Mouse (Mus musculus) forebrain, embryonic 11.5 days (tissue): ENCODE data around the gene Plcl1. TPM values are rescaled to one million over a fixed set of nuclear protein-coding genes. Genes with fewer than 3 reads are reported as not detected.

Source experiments
- ATAC-seq: fragments of 200-750 bp; cut with Nextera tagmentation; replicated peaks from 2 replicates; pipeline ENCODE4 v1.8.0; 2017; ENCODE audit warnings: moderate TSS enrichment; ENCODE audit not compliant: low FRiP score
- DNase-seq: peaks from one replicate; pipeline ENCODE4 v3.0.0-alpha.2; 2017; ENCODE audit warnings: low spot score
- H3K27ac ChIP-seq: fragments of 300-500 bp; sonication (generic); 2 replicates; pipeline ENCODE4 v1.5.1; 2014; ENCODE audit warnings: low read depth, low read length
- H3K27me3 ChIP-seq: fragments of 300-500 bp; sonication (generic); 2 replicates; pipeline ENCODE4 v1.6.1; 2014; ENCODE audit warnings: mild to moderate bottlenecking, low read length, mixed read lengths; ENCODE audit not compliant: control insufficient read depth, insufficient read depth
- H3K36me3 ChIP-seq: fragments of 300-500 bp; sonication (generic); 2 replicates; pipeline ENCODE4 v1.6.1; 2014; ENCODE audit warnings: mild to moderate bottlenecking, low read length, moderate library complexity, mixed read lengths; ENCODE audit not compliant: control insufficient read depth, insufficient read depth
- H3K4me1 ChIP-seq: fragments of 300-500 bp; sonication (generic); replicated peaks from 2 replicates; pipeline ENCODE4 v1.6.1; 2014; ENCODE audit warnings: low read length, mixed read lengths; ENCODE audit not compliant: control insufficient read depth, insufficient read depth
- H3K4me2 ChIP-seq: fragments of 300-500 bp; sonication (generic); 2 replicates; pipeline ENCODE4 v1.6.1; 2014; ENCODE audit warnings: low read depth, mild to moderate bottlenecking, low read length, moderate library complexity, mixed read lengths; ENCODE audit not compliant: severe bottlenecking
- H3K4me3 ChIP-seq: fragments of 300-500 bp; sonication (generic); 2 replicates; pipeline ENCODE4 v1.5.1; 2014; ENCODE audit warnings: low read depth, low read length
- H3K9ac ChIP-seq: fragments of 300-500 bp; sonication (generic); 2 replicates; pipeline ENCODE4 v1.6.1; 2014; ENCODE audit warnings: low read length
- H3K9me3 ChIP-seq: fragments of 300-500 bp; sonication (generic); 2 replicates; pipeline ENCODE4 v1.6.1; 2016; ENCODE audit warnings: low read length, mixed read lengths; ENCODE audit not compliant: control insufficient read depth
- WGBS: fragments of 180-500 bp; shearing (Covaris S2); extraction: QIAGEN DNeasy Blood & Tissue Kit; methylation state at CpG from one replicate; pipeline ENCODE4 v1.1.7; 2014; 5-methylcytosine and 5-hydroxymethylcytosine counted together
- polyA plus RNA-seq: library from polyadenylated mRNA; unstranded; fragments of >200 nt; fragmentation: Nextera tagmentation; extraction: Ambion mirVana; gene quantifications from 2 replicates; pipeline ENCODE4 v1.2.1, GENCODE M21; 2014

The Plcl1 gene
- polyA plus RNA-seq, 1 experiment from 2014 or later: 2.2 TPM

- Histone ChIP-seq H3K4me3 (no peak overlapping the region), H3K27me3 (no peaks in the 10 kb centered on the region), H3K4me2 (no peak overlapping the region), H3K36me3 (no peaks in the 10 kb centered on the region), H3K9me3 (no peaks in the 10 kb centered on the region), H3K9ac (no peak overlapping the region), H3K27ac (no peak overlapping the region), H3K4me1 (no peaks in the 10 kb centered on the region)
- under 1% methylated on average over 3 of the region's 3 CpGs for WGBS
- DNase-seq (no peak), ATAC-seq (no peak)
Measured at GRCm38 (mm10) chr1:55404439-55404838, 1.3 kb upstream of the Plcl1 start.

DNA sequence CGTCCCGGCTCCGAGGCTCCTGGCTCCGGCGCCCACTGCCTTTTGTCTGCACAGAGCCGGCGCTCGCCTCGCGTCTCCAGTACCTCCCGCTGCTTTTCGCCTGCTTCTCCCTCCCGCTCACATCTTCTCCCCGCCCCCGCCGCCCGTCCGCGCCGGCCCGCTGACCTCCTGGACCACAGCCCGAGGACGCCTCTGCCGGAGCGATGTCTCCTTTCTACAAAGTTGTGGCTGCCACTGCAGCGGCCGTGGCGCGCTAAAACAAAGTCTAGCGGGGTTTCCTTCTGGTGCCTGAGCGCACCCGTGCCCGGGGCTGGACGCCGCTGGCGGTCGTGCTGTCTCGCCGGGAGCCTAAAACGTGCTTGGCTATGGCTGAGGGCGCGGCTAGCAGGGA, 297 bp downstream of the Plcl1 start:
- H3K9ac ChIP-seq: peak overlapping the region; percentile 51
- DNase-seq: no peak
- no peaks in the 10 kb centered on the region for H3K9me3 ChIP-seq
- H3K36me3 ChIP-seq: no peaks in the 10 kb centered on the region
- peak; percentile 68 for ATAC-seq
- no peak overlapping the region for H3K27ac ChIP-seq
- H3K4me3 ChIP-seq: peak overlapping the region; percentile 68
- WGBS: 1% methylated on average over 39 of the region's 42 CpGs
- H3K4me2 ChIP-seq: peak overlapping the region; percentile 97
- no peaks in the 10 kb centered on the region for H3K27me3 ChIP-seq
- H3K4me1 ChIP-seq: no peaks in the 10 kb centered on the region

GRCm38 (mm10) chr1:55406531-55407375, 1.0 kb downstream of the Plcl1 start:
- DNase-seq: peak; percentile 74
- 4% methylated on average over 35 of the region's 35 CpGs for WGBS

GRCm38 (mm10) chr1:55410670-55411069, 4.9 kb downstream of the Plcl1 start:
- DNase-seq: no peak
- Histone ChIP-seq H3K27me3 (no peaks in the 10 kb centered on the region), H3K9me3 (no peaks in the 10 kb centered on the region), H3K4me1 (no peaks in the 10 kb centered on the region), H3K36me3 (no peaks in the 10 kb centered on the region), H3K27ac (no peak overlapping the region), H3K9ac (no peak overlapping the region), H3K4me2 (no peak overlapping the region), H3K4me3 (no peak overlapping the region)
- WGBS: 80% methylated on average over 2 of the region's 2 CpGs
- ATAC-seq: no peak

More at GRCm38 (mm10) chr1:55406531-55407375, 1.0 kb downstream of the Plcl1 start:
- no peaks in the 10 kb centered on the region for H3K27me3 ChIP-seq
- ATAC-seq: peak; percentile 8; the same call in 1 of the 2 replicates
- H3K4me3 ChIP-seq: peak overlapping the region; percentile 68
- H3K27ac ChIP-seq: no peak overlapping the region
- H3K4me1 ChIP-seq: no peaks in the 10 kb centered on the region
- H3K4me2 ChIP-seq: peak overlapping the region; percentile 97
- no peaks in the 10 kb centered on the region for H3K36me3 ChIP-seq
- no peaks in the 10 kb centered on the region for H3K9me3 ChIP-seq
- peak overlapping the region; percentile 51 for H3K9ac ChIP-seq

DNA sequence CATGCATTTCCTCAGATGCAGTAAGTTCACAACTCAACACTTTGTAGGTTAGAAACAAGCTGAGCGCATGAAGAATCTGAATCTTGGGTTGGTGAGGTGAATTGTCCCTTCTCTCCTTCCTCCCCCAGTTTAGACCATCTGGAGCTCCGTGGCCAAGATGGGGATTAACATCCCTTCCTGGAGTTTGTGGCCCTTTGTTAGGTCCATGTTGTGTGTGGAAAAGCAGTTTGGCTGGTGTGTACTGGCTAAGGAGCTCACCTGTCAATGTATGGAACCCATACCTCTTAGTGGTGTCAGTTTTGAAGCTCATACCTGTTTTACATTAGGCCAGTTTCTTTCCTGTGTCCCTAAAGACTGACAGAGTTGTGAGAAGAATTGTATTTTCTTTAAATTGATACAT, 5.4 kb downstream of the Plcl1 start:
- ATAC-seq: no peak
- Histone ChIP-seq H3K4me1 (no peaks in the 10 kb centered on the region), H3K27ac (no peak overlapping the region), H3K9ac (no peak overlapping the region), H3K4me2 (no peak overlapping the region), H3K9me3 (no peaks in the 10 kb centered on the region), H3K4me3 (no peak overlapping the region), H3K36me3 (no peaks in the 10 kb centered on the region), H3K27me3 (no peaks in the 10 kb centered on the region)
- DNase-seq: no peak
- WGBS: 78% methylated on average over 2 of the region's 2 CpGs

DNA sequence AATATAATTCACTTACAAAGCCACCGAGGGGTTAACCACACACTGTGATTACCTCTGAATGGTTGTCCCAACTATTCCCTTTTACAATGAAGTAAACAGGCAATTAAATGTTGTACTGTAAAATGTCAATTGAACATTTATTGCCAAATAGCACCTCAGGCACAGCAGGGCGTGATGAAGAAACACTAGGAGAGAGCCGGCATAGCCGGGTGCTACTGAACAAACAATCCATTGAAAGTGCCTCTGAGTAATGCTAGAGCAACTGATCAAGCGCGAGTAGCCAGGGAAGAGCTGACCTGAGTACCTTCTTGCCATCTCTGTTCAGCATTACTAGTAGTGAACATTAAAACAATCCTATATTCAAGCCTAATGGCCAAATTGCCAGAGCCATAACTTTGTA, 6.8 kb downstream of the Plcl1 start:
- Histone ChIP-seq H3K9ac (no peak overlapping the region), H3K9me3 (no peaks in the 10 kb centered on the region), H3K4me1 (no peaks in the 10 kb centered on the region), H3K4me2 (no peak overlapping the region), H3K27me3 (no peaks in the 10 kb centered on the region), H3K4me3 (no peak overlapping the region), H3K36me3 (no peaks in the 10 kb centered on the region), H3K27ac (no peak overlapping the region)
- WGBS: 83% methylated on average over 6 of the region's 6 CpGs
- ATAC-seq: no peak
- no peak for DNase-seq

DNA sequence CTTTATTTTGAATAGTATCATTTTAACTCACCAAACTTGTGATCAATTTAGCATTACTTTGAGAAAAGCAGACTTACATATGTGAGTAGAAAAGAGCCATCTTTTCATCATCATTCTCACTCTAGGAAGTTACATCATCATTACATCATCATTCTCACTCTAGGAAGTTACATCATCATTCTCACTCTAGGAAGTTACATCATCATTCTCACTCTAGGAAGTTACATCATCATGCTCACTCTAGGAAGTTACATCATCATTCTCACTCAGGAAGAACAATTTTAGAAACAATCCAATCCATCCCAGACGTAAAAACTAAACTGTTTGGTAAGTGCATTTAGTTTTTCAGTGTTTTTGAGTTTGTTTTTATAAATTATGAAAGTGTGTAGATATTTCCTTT, 7.8 kb downstream of the Plcl1 start:
- Histone ChIP-seq H3K36me3 (no peaks in the 10 kb centered on the region), H3K4me3 (no peak overlapping the region), H3K27me3 (no peaks in the 10 kb centered on the region), H3K4me2 (no peak overlapping the region), H3K27ac (no peak overlapping the region), H3K9ac (no peak overlapping the region), H3K4me1 (no peaks in the 10 kb centered on the region), H3K9me3 (no peaks in the 10 kb centered on the region)
- DNase-seq: no peak
- WGBS: 88% methylated on average over 1 of the region's 1 CpGs
- ATAC-seq: no peak

GRCm38 (mm10) chr1:55418968-55419367, 13.2 kb downstream of the Plcl1 start:
- Histone ChIP-seq H3K27me3 (no peaks in the 10 kb centered on the region), H3K36me3 (no peaks in the 10 kb centered on the region), H3K27ac (no peak overlapping the region), H3K4me1 (no peaks in the 10 kb centered on the region), H3K9ac (no peak overlapping the region), H3K4me2 (no peak overlapping the region), H3K4me3 (no peak overlapping the region), H3K9me3 (no peaks in the 10 kb centered on the region)
- ATAC-seq (no peak), DNase-seq (no peak)
- WGBS: 83% methylated on average over 3 of the region's 3 CpGs

DNA sequence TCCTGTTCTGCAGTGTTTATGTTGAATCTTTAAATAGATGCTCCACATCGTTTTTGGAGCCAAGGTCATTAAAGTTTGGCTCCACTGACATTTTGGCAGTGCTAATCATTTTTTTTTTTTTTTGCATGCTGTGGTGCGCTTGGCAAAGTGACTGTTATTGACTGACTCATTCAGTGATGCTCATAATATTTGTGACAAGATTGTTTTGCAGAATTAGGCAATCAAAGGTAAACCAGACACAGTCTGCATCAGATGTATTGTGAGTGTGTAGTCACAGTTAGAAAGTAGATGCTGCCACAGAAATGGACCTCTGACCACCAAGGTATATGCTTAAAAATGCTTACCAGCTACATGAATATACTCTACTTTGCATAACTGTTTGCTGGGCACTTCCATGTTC, 21.9 kb downstream of the Plcl1 start:
- Histone ChIP-seq H3K27ac (no peak overlapping the region), H3K4me3 (no peak overlapping the region), H3K36me3 (no peaks in the 10 kb centered on the region), H3K4me1 (no peaks in the 10 kb centered on the region), H3K9me3 (no peaks in the 10 kb centered on the region), H3K4me2 (no peak overlapping the region), H3K9ac (no peak overlapping the region), H3K27me3 (no peaks in the 10 kb centered on the region)
- no peak for ATAC-seq
- DNase-seq: no peak
- WGBS: 89% methylated on average over 2 of the region's 2 CpGs
